Mouse (Mus musculus) gastrocnemius, postnatal 4 days (tissue): ENCODE data around the gene Garnl3. TPM values are rescaled to one million over a fixed set of nuclear protein-coding genes. Genes with fewer than 3 reads are reported as not detected.

Experiments
- DNase-seq, 2 experiments: peaks; one replicate each; pipeline ENCODE4 v3.0.0; 2021 to 2022; ENCODE audit warnings: low spot score in 2 of 2, mixed read lengths in 2 of 2
- total RNA-seq, 2 experiments: library from RNA; stranded (reverse); gene quantifications; 2 replicates each; pipeline ENCODE4 v1.2.3; 2021

Garnl3 gene
- total RNA-seq, 2 experiments from 2014 or later, result 7.5 to 8.4 TPM

DNA sequence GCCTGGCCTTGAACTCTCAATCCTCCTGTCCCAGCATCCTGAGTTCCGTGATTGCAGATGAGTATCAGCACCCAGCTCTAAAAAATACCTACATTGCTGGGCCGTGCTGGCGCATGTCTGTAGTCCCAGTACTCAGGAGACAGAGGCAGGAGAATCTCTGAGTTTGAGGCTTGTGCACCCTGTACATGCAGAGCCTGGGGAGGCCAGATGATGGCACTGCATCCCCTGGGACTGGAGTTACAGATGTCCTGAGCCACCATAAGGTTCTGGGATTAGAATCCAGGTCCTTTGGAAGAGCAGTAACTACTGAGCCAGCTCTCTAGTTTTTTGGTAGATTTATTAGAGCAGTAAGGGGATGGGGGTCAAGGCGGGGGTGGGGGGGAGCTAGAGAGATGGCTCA lies 191.0 kb downstream of the Garnl3 start:
- no peak for DNase-seq

DNA sequence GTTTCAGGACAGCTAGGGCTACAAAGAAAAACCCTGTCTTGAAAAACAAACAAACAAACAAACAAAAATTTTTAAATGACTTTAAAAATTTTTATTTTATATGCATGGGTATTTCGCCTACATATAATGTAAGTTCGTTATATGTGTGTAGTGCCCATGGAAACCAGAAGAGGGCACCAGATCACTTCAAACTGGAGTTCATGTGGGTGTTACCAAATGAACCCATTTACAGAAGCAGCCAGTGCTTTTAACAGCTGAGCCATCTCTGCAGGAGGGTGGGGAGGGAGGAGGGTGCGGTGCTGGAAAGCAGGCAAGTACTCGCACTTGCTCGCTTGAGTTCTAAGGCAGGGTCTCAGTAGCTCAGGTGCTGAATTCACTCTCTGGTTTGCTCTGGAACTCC lies 192.0 kb downstream of the Garnl3 start:
- no peak for DNase-seq

DNA sequence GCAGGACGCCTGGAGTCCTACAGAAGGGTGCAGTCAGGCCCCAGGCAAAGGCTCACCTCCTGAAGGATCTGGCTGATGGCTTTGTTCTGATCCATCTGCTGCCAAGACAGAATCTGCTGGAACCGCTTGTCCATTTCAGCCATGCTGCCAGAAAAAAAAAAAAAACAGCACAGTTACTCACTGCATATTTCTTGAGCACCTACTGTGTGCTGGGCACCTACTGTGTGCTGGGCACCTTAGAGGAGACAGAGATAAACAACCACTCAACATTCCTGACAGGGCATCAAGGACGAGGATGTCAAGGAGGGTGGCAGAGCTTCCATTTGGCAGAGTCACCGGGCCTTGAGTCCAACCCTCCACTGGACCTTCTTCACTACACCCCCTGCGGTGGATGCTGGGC lies 192.7 kb downstream of the Garnl3 start:
- no peak for DNase-seq

Other genes with a start within 250 kb of the Garnl3 start
- gene Rpl12, start 170.1 kb downstream of the Garnl3 start, total RNA-seq, result 100 to 1,000 TPM; 212 to 221 TPM
- gene Lrsam1, start 170.0 kb downstream of the Garnl3 start, total RNA-seq, result 10 to 100 TPM; 20.0 to 22.0 TPM
- 1 to 10 TPM; 8.8 to 9.7 TPM for gene Slc2a8, start 149.6 kb downstream of the Garnl3 start, total RNA-seq
- 100 to 1,000 TPM; 356 to 404 TPM for gene Angptl2, start 84.4 kb upstream of the Garnl3 start, total RNA-seq
- gene Ralgps1, start 239.8 kb upstream of the Garnl3 start, total RNA-seq, result 1 to 10 TPM; 5.5 to 5.8 TPM